Mouse (Mus musculus): Measurements from ENCODE around the gene E130116L18Rik.
"Not testable (repeated sequence)": the region's sequence is repeated elsewhere in the genome, so short reads cannot be mapped to it uniquely, and the experiment has no call there.

Gene E130116L18Rik

DNA sequence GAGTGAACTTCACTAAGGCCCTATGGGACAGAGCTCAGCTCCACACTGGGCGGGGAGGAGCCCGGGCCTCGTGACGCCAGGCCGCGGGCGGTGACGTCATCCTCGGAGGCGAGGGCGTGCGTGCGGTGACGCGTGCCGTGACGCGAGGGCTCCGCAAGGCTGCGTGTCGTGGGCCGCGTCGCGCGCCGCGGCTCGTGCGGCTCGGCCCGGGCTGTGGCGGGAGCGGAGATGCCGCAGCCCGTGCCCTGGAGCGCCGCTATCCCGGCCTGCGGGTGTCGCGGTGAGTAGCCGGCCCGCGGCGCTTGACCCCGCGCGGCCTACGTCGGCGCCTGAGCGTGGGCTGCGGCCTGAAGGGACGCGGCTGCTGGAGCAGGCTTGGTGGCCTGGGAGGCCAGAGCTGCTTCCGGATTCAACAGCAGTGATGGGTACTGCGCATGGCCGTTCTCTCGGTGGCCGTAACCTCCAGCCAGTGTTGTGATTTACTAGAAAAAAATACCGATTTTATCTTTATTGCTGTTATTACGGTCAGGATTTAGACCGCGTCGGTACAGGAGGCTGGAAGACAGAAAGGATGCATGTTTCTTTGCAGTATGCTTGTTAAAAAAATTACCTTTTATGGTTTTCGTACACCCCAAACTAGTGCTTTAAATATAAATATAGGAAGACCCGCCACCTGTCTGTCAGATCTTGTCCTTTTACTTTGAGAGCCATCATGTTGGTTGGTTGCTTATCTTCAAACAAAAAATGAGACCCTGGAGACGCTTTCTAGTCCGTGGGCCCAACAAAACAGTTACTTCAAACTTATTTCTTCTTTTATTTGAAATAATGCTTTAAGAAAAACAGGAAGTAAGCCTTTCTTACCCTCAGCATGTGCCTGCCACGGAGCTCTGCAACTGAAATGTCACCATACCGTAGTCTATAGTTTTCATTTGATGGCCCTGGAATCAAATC lies at the start of gene E130116L18Rik:
Gene E130116L18Rik (minus strand): TSS at position 402 of the 951 bp plus-strand sequence.
- peak; percentile 64 for DNase-seq (ENCODE audit: low spot score)

DNA sequence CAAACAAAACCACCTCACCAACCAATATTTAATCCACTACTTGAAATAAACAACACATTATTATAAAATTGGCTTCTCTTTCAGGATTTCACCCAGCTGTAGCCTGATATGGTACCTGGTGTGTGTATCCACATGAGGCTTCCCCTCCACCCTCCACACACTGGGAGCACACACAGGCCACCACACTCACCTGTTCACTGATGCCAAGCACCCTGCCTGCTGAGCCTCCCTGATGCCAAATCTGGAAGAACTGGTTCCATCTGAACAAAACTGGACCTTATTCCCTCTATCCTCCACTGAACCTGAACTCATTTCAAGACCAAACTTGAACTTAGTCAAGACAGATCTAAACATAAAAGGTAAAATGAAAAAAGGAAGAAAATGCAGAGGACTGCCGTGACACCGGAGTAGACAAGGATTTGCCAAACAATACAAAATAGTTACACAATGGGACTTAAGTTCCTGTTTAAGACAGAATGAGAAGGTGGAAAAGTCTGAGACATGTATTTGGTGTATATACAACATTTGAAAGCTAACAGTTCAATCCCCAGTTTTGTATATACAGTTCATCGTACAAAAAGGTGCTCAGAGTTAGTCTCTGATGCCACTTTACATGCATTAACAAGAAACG lies 45.4 kb upstream of the E130116L18Rik start:
- no peak for DNase-seq (ENCODE audit: low spot score)

- no peak for DNase-seq (ENCODE audit: low spot score)
These were observed 39.3 kb upstream of the E130116L18Rik start for GRCm38 (mm10) chr5:25262266-25262665.

GRCm38 (mm10) chr5:25261452-25261851 lies 38.5 kb upstream of the E130116L18Rik start:
- no peak for DNase-seq (ENCODE audit: low spot score)

- no peak for DNase-seq (ENCODE audit: low spot score)
These were observed 33.7 kb upstream of the E130116L18Rik start for GRCm38 (mm10) chr5:25256686-25257085.

DNA sequence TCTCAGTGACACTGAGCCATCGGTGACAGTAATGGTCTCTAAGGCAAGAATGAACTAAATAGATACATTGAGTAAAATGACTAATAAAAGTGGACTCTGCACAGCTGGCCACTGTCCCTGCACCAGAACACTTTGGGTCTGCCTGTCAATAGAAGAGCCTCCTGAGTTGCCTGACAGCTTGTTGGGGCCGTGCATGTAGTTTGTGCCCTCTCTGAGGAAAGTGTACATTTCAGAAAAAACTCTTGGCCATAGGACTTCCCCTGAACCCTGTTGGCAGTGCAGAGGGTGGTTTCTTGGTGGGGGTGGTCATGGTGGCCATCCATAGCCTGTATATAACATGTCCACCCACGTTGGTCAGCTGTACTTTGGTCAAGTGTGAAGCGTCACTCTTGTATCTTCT lies 31.5 kb upstream of the E130116L18Rik start:
- DNase-seq (ENCODE audit: low spot score): no peak

- no peak for DNase-seq (ENCODE audit: low spot score)
These were observed 30.0 kb upstream of the E130116L18Rik start for GRCm38 (mm10) chr5:25252825-25253544.

- no peak for DNase-seq (ENCODE audit: low spot score)
These were observed 29.5 kb upstream of the E130116L18Rik start for GRCm38 (mm10) chr5:25252423-25252822.

- DNase-seq (ENCODE audit: low spot score): no peak
These were observed 24.1 kb upstream of the E130116L18Rik start for GRCm38 (mm10) chr5:25247036-25247435.

DNA sequence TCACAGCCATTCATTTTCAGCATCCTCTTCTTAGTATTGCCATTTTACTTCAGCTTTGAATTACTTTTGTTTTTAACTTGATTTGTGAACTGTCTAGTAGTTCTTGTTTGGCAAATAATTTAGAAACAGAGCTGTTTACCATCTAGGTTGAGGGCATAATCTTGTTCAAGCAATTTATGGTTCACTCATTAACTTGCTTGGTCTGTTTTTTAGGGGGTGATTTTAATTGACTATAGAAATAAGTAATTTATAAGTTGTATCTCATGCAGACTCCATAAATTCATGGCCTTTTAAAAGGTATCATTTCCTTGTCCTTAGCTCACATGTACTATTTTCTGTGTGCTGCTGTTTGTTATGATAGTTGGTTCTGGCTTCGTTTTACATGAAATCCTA lies 23.5 kb upstream of the E130116L18Rik start:
- no peak for DNase-seq (ENCODE audit: low spot score)

DNA sequence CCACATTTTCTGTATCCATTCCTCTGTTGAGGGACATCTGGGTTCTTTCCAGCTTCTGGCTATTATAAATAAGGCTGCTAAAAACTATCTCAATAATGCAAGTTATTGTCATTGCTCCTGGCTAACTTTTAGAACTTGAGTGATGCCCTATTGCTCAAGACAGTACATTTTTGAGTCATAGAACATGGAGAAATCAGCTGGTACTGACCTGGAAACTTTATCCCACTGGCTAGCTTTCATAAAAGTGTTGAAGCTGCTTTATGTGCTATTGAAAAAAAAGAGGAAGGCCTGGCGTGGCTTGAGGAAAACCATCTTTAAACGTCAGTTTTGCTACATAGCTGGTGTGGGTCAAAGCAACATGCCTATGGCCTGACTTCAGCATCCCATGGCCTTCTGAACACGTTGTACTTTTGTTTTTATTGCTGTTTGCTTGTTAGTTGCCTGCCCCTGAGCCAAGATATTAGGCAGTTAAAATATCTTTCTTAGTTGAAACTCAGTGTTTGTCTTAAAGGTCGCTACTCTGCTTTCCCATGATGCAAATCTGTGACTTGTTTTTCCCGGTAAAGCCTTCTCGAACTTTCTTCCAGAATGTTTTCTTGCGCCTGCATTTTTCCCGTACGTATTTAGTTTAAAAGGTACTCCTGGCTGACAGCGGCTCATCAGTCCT lies 23.0 kb upstream of the E130116L18Rik start:
- DNase-seq (ENCODE audit: low spot score): no peak

DNA sequence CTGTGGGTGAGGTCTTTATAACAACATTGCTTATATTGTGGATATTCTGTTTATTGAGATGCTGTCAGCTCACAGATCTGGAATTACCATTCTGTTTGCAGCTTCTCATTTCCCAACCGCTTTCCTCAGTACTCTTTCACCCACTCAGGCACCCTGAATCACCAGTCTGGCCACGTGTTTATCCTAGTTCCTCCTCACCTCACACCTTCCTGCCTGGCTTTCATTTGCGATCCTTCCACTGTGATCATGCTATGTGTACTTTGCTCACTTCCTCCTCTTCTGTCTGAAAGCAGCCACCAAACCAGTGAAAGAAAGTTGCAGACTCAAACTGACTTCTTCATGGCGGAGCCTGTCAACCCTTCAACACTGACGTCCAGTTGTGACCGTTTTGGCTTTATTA lies 20.1 kb upstream of the E130116L18Rik start:
- DNase-seq (ENCODE audit: low spot score): no peak

GRCm38 (mm10) chr5:25224377-25224776 lies 1.4 kb upstream of the E130116L18Rik start:
- not testable (repeated sequence) for DNase-seq (ENCODE audit: low spot score)

DNA sequence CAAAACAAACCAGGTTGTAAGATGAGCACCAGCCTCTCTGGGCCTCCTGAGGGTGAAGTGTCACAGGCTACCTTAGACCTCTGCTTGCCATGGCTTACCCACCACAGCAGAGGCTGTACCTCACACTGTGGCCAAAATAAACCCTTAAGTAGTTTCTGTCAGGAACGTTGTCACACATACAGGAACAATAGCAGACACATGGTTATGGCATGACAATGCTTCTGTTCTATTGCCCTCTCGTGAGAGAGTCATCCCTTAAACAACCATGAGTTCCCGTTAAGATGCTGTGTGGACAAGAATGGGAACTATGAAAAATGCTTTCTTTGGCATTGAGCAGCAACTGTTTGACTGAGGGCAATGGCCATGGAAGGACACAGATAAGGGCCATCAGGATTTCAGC lies 1.3 kb downstream of the E130116L18Rik start, which contains the start of gene Galnt11:
Gene Galnt11 (plus strand): TSS at position 301 of the 400 bp plus-strand sequence.
- no peak for DNase-seq (ENCODE audit: low spot score)

- no peak for DNase-seq (ENCODE audit: low spot score)
These were observed 7.9 kb downstream of the E130116L18Rik start for GRCm38 (mm10) chr5:25215006-25215405.

DNA sequence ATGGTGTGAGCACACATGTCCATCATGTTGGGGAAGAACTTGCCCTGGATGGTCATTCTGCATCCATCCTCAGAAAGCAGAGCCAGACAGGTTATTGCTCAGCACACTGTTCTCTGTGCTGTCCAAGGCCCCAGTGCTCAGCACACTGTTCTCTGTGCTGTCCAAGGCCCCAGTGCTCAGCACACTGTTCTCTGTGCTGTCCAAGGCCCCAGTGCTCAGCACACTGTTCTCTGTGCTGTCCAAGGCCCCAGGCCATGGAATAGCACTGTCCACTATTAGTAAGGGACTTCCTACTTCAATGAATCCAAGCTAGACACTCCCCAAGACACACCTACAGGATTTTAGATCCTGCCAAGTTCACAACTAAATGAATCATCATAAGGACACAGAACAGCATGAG lies 9.7 kb downstream of the E130116L18Rik start:
- DNase-seq (ENCODE audit: low spot score): not testable (repeated sequence)

DNA sequence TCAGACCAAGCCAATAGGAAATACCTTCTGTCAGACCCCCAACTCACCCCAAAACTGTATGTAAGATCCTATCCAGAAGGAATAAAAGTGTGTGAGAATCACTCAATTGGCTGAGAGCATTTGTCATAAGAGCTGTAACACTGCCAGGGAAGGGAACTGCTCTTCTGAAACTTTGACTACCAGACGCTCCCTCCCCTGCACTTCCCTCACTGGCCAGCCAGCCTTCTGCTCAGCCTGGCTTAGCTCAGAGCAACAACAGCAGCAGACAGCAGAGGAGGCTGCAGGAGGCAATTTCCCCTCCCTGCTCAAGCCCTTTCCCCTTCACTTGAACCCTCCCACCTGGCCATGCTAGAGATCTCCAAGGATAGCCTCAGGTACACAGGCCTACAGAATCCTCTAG lies 11.1 kb downstream of the E130116L18Rik start:
- no peak for DNase-seq (ENCODE audit: low spot score)

GRCm38 (mm10) chr5:25190521-25190920 lies 32.4 kb downstream of the E130116L18Rik start:
- DNase-seq (ENCODE audit: low spot score): no peak

- DNase-seq (ENCODE audit: low spot score): no peak
These were observed 34.2 kb downstream of the E130116L18Rik start for GRCm38 (mm10) chr5:25188802-25189201.

DNA sequence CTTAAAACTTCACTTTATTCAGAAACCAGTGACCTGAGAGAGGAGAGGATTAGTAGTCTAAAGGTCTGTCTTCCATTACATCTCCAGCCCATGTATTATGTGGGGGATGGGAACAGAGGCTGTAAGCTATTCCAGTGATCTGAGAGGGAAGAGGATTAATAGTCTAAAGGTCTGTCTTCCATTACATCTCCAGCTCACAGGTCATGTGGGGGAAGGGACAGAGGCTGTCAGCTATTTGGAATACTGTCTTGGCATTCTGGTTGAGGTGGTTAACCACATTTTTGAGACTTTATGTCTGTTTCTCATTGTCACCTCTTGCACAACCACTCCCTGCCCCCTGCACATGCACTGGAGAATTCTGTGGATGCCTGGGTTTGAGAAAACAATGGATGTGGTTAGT lies 35.2 kb downstream of the E130116L18Rik start:
- no peak for DNase-seq (ENCODE audit: low spot score)

DNA sequence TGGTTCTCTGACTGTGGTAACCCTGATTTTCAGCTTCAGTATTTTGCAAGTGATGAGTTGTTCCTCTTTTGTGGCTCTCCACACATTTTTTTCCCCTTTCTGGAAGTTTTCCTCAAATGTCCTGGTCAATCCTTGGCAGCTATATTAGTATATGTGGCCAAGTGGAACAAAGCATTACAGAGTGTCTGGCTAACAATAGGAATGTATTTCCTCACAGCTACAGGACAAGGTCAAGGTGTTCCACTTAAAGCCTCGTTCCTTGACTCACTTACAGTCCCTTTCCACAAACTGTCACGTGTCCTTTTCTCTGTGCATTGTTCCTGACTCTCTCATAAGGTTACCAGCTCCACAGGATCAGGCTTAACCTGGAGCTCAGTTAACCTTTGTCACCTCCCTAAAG lies 38.4 kb downstream of the E130116L18Rik start:
- DNase-seq (ENCODE audit: low spot score): no peak

DNA sequence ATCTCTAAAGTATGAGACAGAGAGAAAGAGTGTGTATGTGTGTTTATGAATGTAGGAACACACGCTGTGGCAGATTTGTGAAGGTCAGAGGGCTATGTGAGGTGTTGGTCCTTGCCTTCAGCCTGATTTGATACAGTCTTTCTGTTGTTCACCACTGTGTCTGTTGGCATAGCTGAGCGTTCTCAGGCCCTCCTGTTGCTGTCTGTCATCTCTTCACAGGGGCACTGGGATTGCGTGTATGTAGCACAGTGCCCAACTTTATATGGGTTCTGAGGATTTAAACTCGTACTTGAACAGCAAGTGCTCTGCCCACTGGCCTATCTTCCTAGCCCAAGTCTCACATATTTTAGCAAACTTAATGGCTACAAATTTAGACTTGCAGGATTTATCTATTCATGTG lies 39.4 kb downstream of the E130116L18Rik start:
- no peak for DNase-seq (ENCODE audit: low spot score)
